Mouse (Mus musculus) ES-CJ7 (cell line): ENCODE measurements around the gene Plekhg1.

ENCODE experiments used
- DNase-seq: peaks from one replicate; pipeline ENCODE4 v3.0.0; 2011; ENCODE audit warnings: low read depth, low spot score

The Plekhg1 gene

GRCm38 (mm10) chr10:3888510-3888909 is 148.3 kb downstream of the Plekhg1 start:
- no peak for DNase-seq

- DNase-seq, result peak; percentile 94
Observed at GRCm38 (mm10) chr10:3891381-3892263, 151.5 kb downstream of the Plekhg1 start.

- DNase-seq, result peak; percentile 53
Observed at GRCm38 (mm10) chr10:3892368-3892767, 152.2 kb downstream of the Plekhg1 start.

- no peak for DNase-seq
Observed at GRCm38 (mm10) chr10:3898068-3898467, 157.9 kb downstream of the Plekhg1 start.

GRCm38 (mm10) chr10:3900416-3900956 is 160.3 kb downstream of the Plekhg1 start:
- no peak for DNase-seq

GRCm38 (mm10) chr10:3905747-3906146 is 165.6 kb downstream of the Plekhg1 start:
- DNase-seq, result no peak

GRCm38 (mm10) chr10:3914104-3914503 is 173.9 kb downstream of the Plekhg1 start:
- DNase-seq, result no peak

- DNase-seq, result no peak
Observed at GRCm38 (mm10) chr10:3920368-3921152, 180.4 kb downstream of the Plekhg1 start.

- DNase-seq, result no peak
Observed at GRCm38 (mm10) chr10:3928008-3928545, 187.9 kb downstream of the Plekhg1 start.

GRCm38 (mm10) chr10:3931831-3932230 is 191.7 kb downstream of the Plekhg1 start:
- DNase-seq, result no peak

GRCm38 (mm10) chr10:3933311-3933940 is 193.3 kb downstream of the Plekhg1 start:
- peak; percentile 47 for DNase-seq

- DNase-seq, result no peak
Observed at GRCm38 (mm10) chr10:3936864-3937263, 196.7 kb downstream of the Plekhg1 start.

GRCm38 (mm10) chr10:3939895-3940595 is 199.9 kb downstream of the Plekhg1 start:
- peak; percentile 30 for DNase-seq

GRCm38 (mm10) chr10:3940596-3940975 is 200.4 kb downstream of the Plekhg1 start:
- no peak for DNase-seq

- DNase-seq, result peak; percentile 87
Observed at GRCm38 (mm10) chr10:3941054-3941757, 201.0 kb downstream of the Plekhg1 start.

GRCm38 (mm10) chr10:3942289-3942688 is 202.1 kb downstream of the Plekhg1 start:
- peak; percentile 24 for DNase-seq

- peak; percentile 83 for DNase-seq
Observed at GRCm38 (mm10) chr10:3943492-3944395, 203.6 kb downstream of the Plekhg1 start.

- DNase-seq, result no peak
Observed at GRCm38 (mm10) chr10:3946871-3947270, 206.7 kb downstream of the Plekhg1 start.

GRCm38 (mm10) chr10:3947346-3947745 is 207.2 kb downstream of the Plekhg1 start:
- DNase-seq, result no peak
